Mouse (Mus musculus): ENCODE measurements around the gene Skida1. TPM values are rescaled to one million over a fixed set of nuclear protein-coding genes. Genes with fewer than 3 reads are reported as not detected.

Gene Skida1
- polyA plus RNA-seq, 1 experiment = 4.8 TPM

- Histone ChIP-seq H3K4me1 (ENCODE audit: control insufficient read depth, insufficient read depth, low read length) (no peaks in the 10 kb centered on the region), H3K27ac (ENCODE audit: insufficient read depth, low read length) (no peak overlapping the region), H3K4me3 (replicated peaks; ENCODE audit: insufficient read depth, low read depth, low read length) (no peak overlapping the region), H3K27me3 (ENCODE audit: control insufficient read depth, insufficient read depth, low read length) (no peaks in the 10 kb centered on the region)
- TF ChIP-seq POLR2A (IDR thresholded peaks at IDR 0.05; ENCODE audit: borderline replicate concordance, insufficient read depth, low read length) (no peak), CTCF (IDR thresholded peaks at IDR 0.05; ENCODE audit: borderline replicate concordance, insufficient read depth, low read depth, low read length) (no peak)
- DNase-seq = no peak
- 85% methylated on average over 4 of the region's 4 CpGs for WGBS
These were observed 19.4 kb upstream of the Skida1 start for GRCm38 (mm10) chr2:18068071-18068796.

DNA sequence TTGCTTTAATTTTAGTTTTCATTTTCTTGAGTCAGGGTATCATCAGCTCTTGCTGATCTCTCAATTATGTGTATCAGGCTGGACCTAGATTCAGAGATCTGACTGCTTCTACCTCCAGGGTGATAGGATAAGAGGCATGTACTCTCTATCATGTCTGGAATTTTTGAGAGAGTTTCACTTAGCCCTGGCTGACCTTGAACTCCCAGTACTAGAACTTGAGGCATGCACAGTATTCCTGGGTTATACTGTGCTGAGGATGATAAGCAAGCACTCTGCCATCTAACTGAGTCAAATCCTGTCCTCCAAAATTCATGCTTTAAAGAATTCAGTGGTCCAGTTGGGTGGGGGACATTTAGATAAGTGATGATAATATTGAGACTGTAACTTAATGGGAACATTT lies 17.6 kb upstream of the Skida1 start:
- Histone ChIP-seq H3K27ac (ENCODE audit: insufficient read depth, low read length) (no peak overlapping the region), H3K27me3 (ENCODE audit: control insufficient read depth, insufficient read depth, low read length) (no peaks in the 10 kb centered on the region), H3K4me3 (replicated peaks; ENCODE audit: insufficient read depth, low read depth, low read length) (no peak overlapping the region), H3K4me1 (ENCODE audit: control insufficient read depth, insufficient read depth, low read length) (no peaks in the 10 kb centered on the region)
- TF ChIP-seq CTCF (IDR thresholded peaks at IDR 0.05; ENCODE audit: borderline replicate concordance, insufficient read depth, low read depth, low read length) (no peak), POLR2A (IDR thresholded peaks at IDR 0.05; ENCODE audit: borderline replicate concordance, insufficient read depth, low read length) (no peak)
- DNase-seq = no peak

DNA sequence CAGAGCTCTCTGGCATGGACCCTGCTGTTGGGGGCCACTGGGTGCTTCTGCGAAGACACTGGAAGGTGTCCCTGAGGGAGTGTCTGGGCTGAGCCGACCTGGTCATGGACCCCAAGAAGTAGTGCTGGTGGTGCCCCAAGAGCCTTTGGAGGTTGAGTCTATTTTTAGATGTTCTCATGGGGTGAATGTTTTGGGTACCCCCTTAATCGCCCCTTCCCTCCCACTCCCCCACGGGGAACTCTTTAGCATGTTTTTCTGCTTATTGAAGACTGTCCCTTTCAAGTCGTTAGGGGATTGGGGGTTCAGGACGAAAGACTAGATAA lies 16.8 kb upstream of the Skida1 start:
- Histone ChIP-seq H3K4me3 (replicated peaks; ENCODE audit: insufficient read depth, low read depth, low read length) (peak overlapping the region; percentile 65), H3K27me3 (ENCODE audit: control insufficient read depth, insufficient read depth, low read length) (no peaks in the 10 kb centered on the region), H3K4me1 (ENCODE audit: control insufficient read depth, insufficient read depth, low read length) (no peaks in the 10 kb centered on the region), H3K27ac (ENCODE audit: insufficient read depth, low read length) (peak overlapping the region; percentile 45; the same call in 1 of the 2 replicates)
- DNase-seq = no peak
- 5% methylated on average over 6 of the region's 6 CpGs for WGBS
- TF ChIP-seq POLR2A (IDR thresholded peaks at IDR 0.05; ENCODE audit: borderline replicate concordance, insufficient read depth, low read length) (no peak), CTCF (IDR thresholded peaks at IDR 0.05; ENCODE audit: borderline replicate concordance, insufficient read depth, low read depth, low read length) (no peak)

- TF ChIP-seq POLR2A (IDR thresholded peaks at IDR 0.05; ENCODE audit: borderline replicate concordance, insufficient read depth, low read length) = peak; percentile 26; the same call in 1 of the 2 replicates
- TF ChIP-seq CTCF (IDR thresholded peaks at IDR 0.05; ENCODE audit: borderline replicate concordance, insufficient read depth, low read depth, low read length) = no peak
- H3K4me1 ChIP-seq (ENCODE audit: control insufficient read depth, insufficient read depth, low read length) = no peaks in the 10 kb centered on the region
- H3K4me3 ChIP-seq (replicated peaks; ENCODE audit: insufficient read depth, low read depth, low read length) = peak overlapping the region; percentile 98
- peak; percentile 79 to 80 for DNase-seq
- H3K27ac ChIP-seq (ENCODE audit: insufficient read depth, low read length) = peak overlapping the region; percentile 93
- WGBS = under 1% methylated on average over 77 of the region's 85 CpGs
- H3K27me3 ChIP-seq (ENCODE audit: control insufficient read depth, insufficient read depth, low read length) = no peaks in the 10 kb centered on the region
These were observed 16.3 kb upstream of the Skida1 start for GRCm38 (mm10) chr2:18064941-18065707.

DNA sequence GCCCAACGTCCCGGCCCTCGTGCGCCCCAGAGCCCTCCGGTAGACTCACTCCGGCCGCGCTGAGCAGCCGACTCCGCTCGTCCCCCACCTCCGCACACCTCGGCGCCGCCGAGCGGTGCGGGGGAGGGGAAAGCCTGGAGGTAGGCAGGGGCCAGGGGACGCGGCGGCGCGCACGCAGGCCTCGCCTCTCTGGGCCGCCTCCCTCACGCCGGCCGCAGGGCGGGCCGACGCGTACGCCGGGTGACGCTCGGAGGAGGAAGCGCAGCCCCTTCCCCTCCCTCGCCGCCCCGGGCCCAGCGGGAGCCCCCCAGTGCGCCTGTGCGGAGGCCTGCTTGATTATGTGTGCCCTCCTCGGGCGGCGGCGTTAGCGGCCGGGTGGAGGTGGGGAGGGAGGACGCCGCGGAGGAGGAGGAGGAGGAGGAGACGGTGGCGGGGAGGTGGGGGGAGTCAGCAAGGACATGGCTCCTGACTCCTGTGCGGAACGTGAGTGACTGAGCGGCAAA lies 15.6 kb upstream of the Skida1 start:
- no peaks in the 10 kb centered on the region for H3K27me3 ChIP-seq (ENCODE audit: control insufficient read depth, insufficient read depth, low read length)
- DNase-seq = peak; percentile 93 to 95
- peak overlapping the region; percentile 87 for H3K27ac ChIP-seq (ENCODE audit: insufficient read depth, low read length)
- no peaks in the 10 kb centered on the region for H3K4me1 ChIP-seq (ENCODE audit: control insufficient read depth, insufficient read depth, low read length)
- peak overlapping the region; percentile 98 for H3K4me3 ChIP-seq (replicated peaks; ENCODE audit: insufficient read depth, low read depth, low read length)
- under 1% methylated on average over 58 of the region's 58 CpGs for WGBS
- no peak for TF ChIP-seq CTCF (IDR thresholded peaks at IDR 0.05; ENCODE audit: borderline replicate concordance, insufficient read depth, low read depth, low read length)
- TF ChIP-seq POLR2A (IDR thresholded peaks at IDR 0.05; ENCODE audit: borderline replicate concordance, insufficient read depth, low read length) = peak; percentile 79

- TF ChIP-seq CTCF (IDR thresholded peaks at IDR 0.05; ENCODE audit: borderline replicate concordance, insufficient read depth, low read depth, low read length) = no peak
- no peak for TF ChIP-seq POLR2A (IDR thresholded peaks at IDR 0.05; ENCODE audit: borderline replicate concordance, insufficient read depth, low read length)
- peak; percentile 79 to 81 for DNase-seq
- no peaks in the 10 kb centered on the region for H3K4me1 ChIP-seq (ENCODE audit: control insufficient read depth, insufficient read depth, low read length)
- 1% methylated on average over 18 of the region's 18 CpGs for WGBS
- H3K4me3 ChIP-seq (replicated peaks; ENCODE audit: insufficient read depth, low read depth, low read length) = peak overlapping the region; percentile 98
- H3K27ac ChIP-seq (ENCODE audit: insufficient read depth, low read length) = peak overlapping the region; percentile 87
- H3K27me3 ChIP-seq (ENCODE audit: control insufficient read depth, insufficient read depth, low read length) = no peaks in the 10 kb centered on the region
These were observed 15.0 kb upstream of the Skida1 start for GRCm38 (mm10) chr2:18063763-18064251.

DNA sequence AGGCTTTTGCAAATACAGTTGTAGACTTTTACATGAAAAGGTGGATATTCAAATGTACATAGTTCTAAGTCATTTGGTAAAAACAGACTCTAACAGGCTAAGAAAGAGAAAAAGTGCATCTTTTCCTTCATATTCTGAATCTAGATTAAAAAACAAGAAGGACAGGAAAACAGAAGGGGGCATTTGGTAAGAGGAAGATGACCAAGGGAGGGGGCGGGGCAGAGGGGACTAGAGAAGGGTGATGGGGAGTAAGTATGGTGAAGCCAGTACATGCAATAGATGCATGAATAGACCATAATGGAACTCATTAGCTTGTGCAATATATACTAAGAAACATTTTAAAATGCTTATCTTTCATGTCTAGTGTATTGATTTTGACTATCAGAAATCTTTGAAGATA lies 11.5 kb upstream of the Skida1 start:
- DNase-seq = no peak
- WGBS = 94% methylated on average over 1 of the region's 1 CpGs
- no peaks in the 10 kb centered on the region; the same call in 1 of the 2 replicates for H3K4me1 ChIP-seq (ENCODE audit: control insufficient read depth, insufficient read depth, low read length)
- H3K27ac ChIP-seq (ENCODE audit: insufficient read depth, low read length) = no peak overlapping the region
- H3K4me3 ChIP-seq (replicated peaks; ENCODE audit: insufficient read depth, low read depth, low read length) = no peak overlapping the region
- TF ChIP-seq CTCF (IDR thresholded peaks at IDR 0.05; ENCODE audit: borderline replicate concordance, insufficient read depth, low read depth, low read length) = no peak
- TF ChIP-seq POLR2A (IDR thresholded peaks at IDR 0.05; ENCODE audit: borderline replicate concordance, insufficient read depth, low read length) = no peak
- H3K27me3 ChIP-seq (ENCODE audit: control insufficient read depth, insufficient read depth, low read length) = no peaks in the 10 kb centered on the region
